Mouse (Mus musculus) G1E (cell line): Measurements from ENCODE around the gene Cyp1a2.

Experiments used
- CTCF ChIP-seq: IDR thresholded peaks from 2 replicates; pipeline ENCODE4 v1.5.1; 2012; ENCODE audit warnings: low read depth, low read length, inconsistent platforms, mixed read lengths
- GATA1 ChIP-seq: IDR thresholded peaks from 2 replicates; pipeline ENCODE4 v1.6.1; 2012; ENCODE audit warnings: borderline replicate concordance, low read length, inconsistent platforms, mixed read lengths
- POLR2AphosphoS5 ChIP-seq: IDR thresholded peaks from 2 replicates; pipeline ENCODE4 v1.6.1; 2012; ENCODE audit warnings: low read depth, low read length, inconsistent platforms; ENCODE audit not compliant: insufficient replicate concordance
- TAL1 ChIP-seq: conservative IDR thresholded peaks from 2 replicates; pipeline ENCODE4 v1.6.1; 2012; ENCODE audit warnings: low read depth, low read length, inconsistent platforms, mixed read lengths

DNA sequence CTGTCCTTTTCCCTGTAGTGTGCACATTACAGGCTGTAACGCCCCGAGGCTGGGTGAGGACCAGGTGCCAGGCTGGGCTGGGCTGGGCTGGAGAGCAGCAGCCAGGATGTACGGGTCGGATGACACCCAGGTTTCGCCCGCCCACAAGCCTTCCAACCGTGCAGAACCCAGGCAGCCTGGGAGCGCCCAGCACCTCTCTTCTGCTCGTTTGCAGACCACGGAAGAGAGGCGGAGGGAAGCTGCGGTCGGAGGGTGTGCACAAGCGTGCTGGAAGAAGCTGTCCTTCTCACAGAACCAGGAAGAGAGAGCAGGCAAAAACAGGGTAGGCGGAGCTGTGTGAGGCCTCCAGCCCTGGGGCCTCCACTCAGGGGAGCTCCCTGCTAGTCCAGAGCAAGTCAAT, 43.1 kb downstream of the Cyp1a2 start:
- TF ChIP-seq GATA1, result no peak
- TF ChIP-seq CTCF, result no peak
- TF ChIP-seq TAL1, result no peak
- no peak for TF ChIP-seq POLR2AphosphoS5
